Mouse (Mus musculus) C3H10T1/2 (cell line): ENCODE measurements around the gene Rnf113a1. TPM values are rescaled to one million over a fixed set of nuclear protein-coding genes. Genes with fewer than 3 reads are reported as not detected.

Experiments
- polyA plus RNA-seq, 2 experiments: library from polyadenylated mRNA; unstranded; fragments of >200 nt; fragmentation: generic; extraction: Trizol; gene quantifications; one replicate each; pipeline ENCODE4 v1.2.1; 2012; ENCODE audit warnings: missing spikeins in 2 of 2

Rnf113a1 gene
- polyA plus RNA-seq: 1 to 10 TPM; 4.5 to 7.6 TPM

DNA sequence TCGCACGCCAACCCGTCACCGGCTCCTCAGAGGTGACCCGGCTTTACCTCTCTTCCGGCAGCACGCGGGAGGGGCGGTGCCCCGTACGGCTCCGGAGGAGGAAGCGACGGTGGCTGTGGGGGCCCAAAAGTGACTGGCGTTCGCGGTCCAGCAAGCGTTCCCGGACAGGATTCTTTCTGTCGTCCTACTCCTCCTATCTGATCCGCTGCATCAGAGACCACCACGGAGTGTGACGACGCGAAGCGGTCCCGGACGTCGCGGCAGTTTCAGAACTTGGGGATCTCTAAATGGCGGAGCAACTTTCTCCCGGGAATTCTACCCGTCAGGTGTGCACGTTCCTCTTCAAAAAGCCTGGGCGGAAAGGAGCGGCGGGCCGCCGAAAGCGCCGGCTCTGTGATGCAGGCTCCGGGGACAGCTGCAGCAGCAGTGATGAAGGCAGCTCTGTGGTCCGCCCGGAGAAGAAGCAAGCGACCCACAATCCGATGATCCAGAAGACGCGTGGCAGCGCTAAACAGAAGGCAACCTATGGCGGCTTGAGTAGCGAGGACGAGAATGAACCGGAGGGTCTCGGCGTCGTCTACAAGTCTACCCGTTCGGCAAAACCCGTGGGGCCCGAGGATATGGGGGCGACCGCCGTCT lies at the start of gene Rnf113a1, which contains the start of gene Ndufa1:
Gene Rnf113a1, plus strand, starts transcription at position 141 of the 639 bp plus-strand sequence.
Gene Ndufa1, minus strand, starts transcription at position 59 of the 639 bp plus-strand sequence.

DNA sequence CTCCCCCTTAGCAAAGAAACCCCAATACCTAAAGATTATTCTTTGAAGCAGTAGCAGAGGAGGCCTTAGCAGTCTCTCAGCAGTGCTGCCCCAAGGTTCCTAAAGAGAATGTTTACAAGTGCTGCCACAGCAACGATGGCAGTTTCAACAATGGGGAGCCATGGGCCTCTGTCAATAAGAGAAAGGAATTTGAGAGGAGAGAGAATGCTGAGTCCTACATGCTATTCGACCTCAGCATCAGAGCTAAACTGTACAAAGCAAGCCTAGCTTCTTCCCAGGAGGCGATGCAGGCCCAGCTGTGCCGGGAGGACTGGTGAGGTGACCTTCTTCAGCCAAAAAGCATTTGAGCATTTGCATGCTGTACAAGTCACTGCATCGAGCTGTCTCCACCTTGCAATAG lies 22.3 kb upstream of the Rnf113a1 start, which contains the start of gene Akap14:
Gene Akap14, minus strand, starts transcription at position 101 of the 400 bp plus-strand sequence.

DNA sequence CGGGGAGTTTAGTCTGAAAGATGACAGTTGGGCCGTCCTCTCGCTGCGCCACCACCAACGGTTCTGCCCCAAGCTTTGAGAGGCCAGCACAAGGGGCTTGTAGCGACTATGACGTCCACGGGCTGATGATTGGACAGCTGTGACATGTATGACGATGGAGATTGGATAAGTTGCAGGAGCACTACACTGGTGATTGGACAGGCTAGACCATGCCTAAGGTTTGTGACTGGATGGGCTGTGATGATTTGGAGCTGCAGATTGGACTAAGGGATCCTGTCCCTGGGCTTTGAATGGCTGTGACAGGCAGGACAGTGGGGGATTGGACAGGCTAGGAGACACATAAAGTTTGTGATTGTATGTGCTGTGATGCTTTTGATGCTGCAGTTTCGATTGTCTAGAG lies 19.9 kb downstream of the Rnf113a1 start, which contains the start of gene Gm9:
Gene Gm9, minus strand, starts transcription at position 101 of the 400 bp plus-strand sequence.

DNA sequence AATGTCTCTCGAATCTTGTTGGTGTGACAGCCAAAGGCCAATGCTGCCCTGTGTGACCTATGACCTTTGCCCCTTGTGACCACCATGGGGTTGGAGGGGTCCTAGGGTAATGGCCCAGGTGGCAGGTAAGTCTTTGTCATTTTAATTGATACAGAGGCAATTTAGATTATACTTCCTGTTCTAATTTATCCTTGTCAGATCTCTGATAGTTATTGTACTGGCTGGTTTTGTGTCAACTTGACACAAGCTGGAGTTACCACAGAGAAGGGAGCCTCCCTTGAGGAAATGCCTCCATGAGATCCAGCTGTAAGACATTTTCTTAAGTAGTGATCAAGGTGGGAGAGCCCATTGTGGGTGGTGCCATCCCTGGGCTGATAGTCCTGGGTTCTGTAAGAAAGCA lies 31.1 kb downstream of the Rnf113a1 start, which contains the start of gene Rhox1:
Gene Rhox1, minus strand, starts transcription at position 101 of the 400 bp plus-strand sequence.

Other genes starting within 250 kb of the Rnf113a1 start
- gene Sept6, start 199.5 kb upstream of the Rnf113a1 start, polyA plus RNA-seq: 10 to 100 TPM in 1 of 2 experiments, 1 to 10 TPM in 1; 3.2 to 23.6 TPM
- not detected for gene Sowahd, start 142.4 kb upstream of the Rnf113a1 start, polyA plus RNA-seq
- gene Rpl39, start 105.8 kb upstream of the Rnf113a1 start, polyA plus RNA-seq: 1,000 to 10,000 TPM; 3,168 to 4,181 TPM
- gene Upf3b, start 80.9 kb upstream of the Rnf113a1 start, polyA plus RNA-seq: 1 to 10 TPM; 1.4 to 5.8 TPM
- gene Nkap, start 64.5 kb upstream of the Rnf113a1 start, polyA plus RNA-seq: 1 to 10 TPM; 2.4 to 4.0 TPM
- gene Akap14, start 22.4 kb upstream of the Rnf113a1 start, polyA plus RNA-seq: under 1 TPM; 0.02 to 0.04 TPM
- 100 to 1,000 TPM in 1 of 2 experiments, 10 to 100 TPM in 1; 63.4 to 540 TPM for gene Ndufa1, start 82 bp upstream of the Rnf113a1 start, polyA plus RNA-seq
- not detected for gene Gm9, start 19.8 kb downstream of the Rnf113a1 start, polyA plus RNA-seq
- gene Rhox1, start 31.0 kb downstream of the Rnf113a1 start, polyA plus RNA-seq: not detected
- gene Rhox2a, start 53.7 kb downstream of the Rnf113a1 start, polyA plus RNA-seq: not detected
- not detected for gene Rhox3a, start 58.7 kb downstream of the Rnf113a1 start, polyA plus RNA-seq
- gene Rhox4a, start 74.1 kb downstream of the Rnf113a1 start, polyA plus RNA-seq: not detected
- gene Rhox3a2, start 188.8 kb downstream of the Rnf113a1 start, polyA plus RNA-seq: not detected
- not detected for gene Rhox4a2, start 199.6 kb downstream of the Rnf113a1 start, polyA plus RNA-seq
- gene Rhox2b, start 220.8 kb downstream of the Rnf113a1 start, polyA plus RNA-seq: not detected
- not detected for gene Rhox4b, start 241.2 kb downstream of the Rnf113a1 start, polyA plus RNA-seq